Mouse (Mus musculus): ENCODE data around the gene Pdzd2. TPM values are rescaled to one million over a fixed set of nuclear protein-coding genes. Genes with fewer than 3 reads are reported as not detected.

The Pdzd2 gene
- polyA plus RNA-seq, 1 experiment = 1.1 TPM

DNA sequence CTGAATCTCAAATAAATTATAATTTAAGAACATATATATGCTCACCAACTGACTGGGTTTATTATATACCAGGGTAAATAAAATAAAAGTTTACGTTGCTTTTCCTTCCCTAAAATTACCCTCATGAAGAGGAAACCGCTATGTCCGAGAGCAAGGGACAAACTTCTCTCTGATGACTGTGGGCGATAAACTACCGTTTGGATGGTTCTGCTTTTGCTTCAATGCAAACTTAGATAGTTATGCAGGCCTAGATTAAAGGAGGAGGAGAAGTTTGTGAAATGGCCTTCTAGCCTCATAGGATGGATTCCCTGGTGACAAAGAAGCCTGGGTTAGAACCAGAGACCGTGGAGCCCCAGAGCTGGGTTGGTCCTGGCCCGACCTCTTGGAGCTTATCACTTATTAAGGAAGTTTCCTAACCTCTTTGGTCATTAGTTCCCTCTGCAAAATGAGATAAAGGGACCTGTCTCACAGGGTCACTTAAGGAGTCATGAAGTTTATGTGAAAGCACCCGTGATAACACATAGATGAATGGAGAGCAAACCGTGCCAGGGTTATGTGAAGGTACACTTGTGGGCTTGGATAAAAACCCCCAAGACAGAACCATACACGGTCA, 230.9 kb downstream of the Pdzd2 start:
- peaks cover 51% of the 10 kb centered on the region for H3K4me1 ChIP-seq
- H3K36me3 ChIP-seq (replicated peaks; ENCODE audit: low read length) = no peaks in the 10 kb centered on the region
- H3K9me3 ChIP-seq = no peaks in the 10 kb centered on the region
- H3K4me3 ChIP-seq (replicated peaks) = no peak overlapping the region
- TF ChIP-seq FLI1 (IDR thresholded peaks at IDR 0.05; ENCODE audit: low read length) = no peak
- TF ChIP-seq GATA1 (IDR thresholded peaks at IDR 0.05; ENCODE audit: borderline replicate concordance, low read length) = no peak
- H3K27me3 ChIP-seq (replicated peaks) = peaks cover 4% of the 10 kb centered on the region

DNA sequence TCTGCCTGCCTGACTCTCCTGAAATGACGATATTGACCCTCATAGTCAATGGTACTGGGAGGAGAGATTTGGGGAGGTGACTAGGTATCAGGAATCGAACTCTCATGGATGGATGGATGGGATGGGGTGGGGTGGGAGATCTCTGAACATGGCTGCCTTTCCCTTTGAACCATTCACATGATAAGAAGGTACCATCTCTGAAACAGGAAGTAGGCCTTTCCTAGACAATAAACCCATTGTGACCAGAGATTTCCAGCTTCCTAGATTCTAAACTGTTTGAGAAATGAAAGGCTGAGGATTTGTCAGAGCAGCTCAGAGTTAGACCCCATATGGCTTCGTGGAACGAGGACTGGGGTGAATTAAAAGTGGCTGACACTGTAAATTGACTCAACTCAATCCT, 232.2 kb downstream of the Pdzd2 start:
- TF ChIP-seq FLI1 (IDR thresholded peaks at IDR 0.05; ENCODE audit: low read length) = no peak
- no peak for TF ChIP-seq GATA1 (IDR thresholded peaks at IDR 0.05; ENCODE audit: borderline replicate concordance, low read length)
- H3K4me3 ChIP-seq (replicated peaks) = no peak overlapping the region
- H3K4me1 ChIP-seq = peaks cover 49% of the 10 kb centered on the region
- no peaks in the 10 kb centered on the region for H3K36me3 ChIP-seq (replicated peaks; ENCODE audit: low read length)
- peaks cover 7% of the 10 kb centered on the region for H3K27me3 ChIP-seq (replicated peaks)
- no peaks in the 10 kb centered on the region for H3K9me3 ChIP-seq

DNA sequence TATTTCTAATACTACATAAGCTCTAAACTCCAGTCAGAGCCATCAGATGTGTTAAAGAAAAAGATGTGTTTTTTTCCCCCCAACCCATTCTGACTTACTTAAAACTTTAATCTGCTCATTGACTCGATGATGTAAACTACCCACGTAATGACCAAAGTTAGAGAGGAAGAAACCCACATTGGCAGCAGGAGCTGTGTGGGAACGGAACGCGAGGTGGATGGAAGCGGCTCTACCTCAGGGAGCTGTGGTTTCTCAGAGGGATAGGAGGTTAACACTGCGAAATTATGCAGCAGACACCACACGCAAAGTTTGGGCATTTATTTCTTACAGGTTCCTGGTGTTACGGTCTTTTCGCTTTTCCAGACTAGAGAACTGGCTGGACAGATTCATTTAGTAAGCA, 233.2 kb downstream of the Pdzd2 start:
- Histone ChIP-seq H3K9me3 (no peaks in the 10 kb centered on the region), H3K4me3 (replicated peaks) (no peak overlapping the region), H3K4me1 (peaks cover 46% of the 10 kb centered on the region), H3K36me3 (replicated peaks; ENCODE audit: low read length) (no peaks in the 10 kb centered on the region), H3K27me3 (replicated peaks) (peaks cover 11% of the 10 kb centered on the region)
- TF ChIP-seq GATA1 (IDR thresholded peaks at IDR 0.05; ENCODE audit: borderline replicate concordance, low read length) (no peak), FLI1 (IDR thresholded peaks at IDR 0.05; ENCODE audit: low read length) (no peak)

DNA sequence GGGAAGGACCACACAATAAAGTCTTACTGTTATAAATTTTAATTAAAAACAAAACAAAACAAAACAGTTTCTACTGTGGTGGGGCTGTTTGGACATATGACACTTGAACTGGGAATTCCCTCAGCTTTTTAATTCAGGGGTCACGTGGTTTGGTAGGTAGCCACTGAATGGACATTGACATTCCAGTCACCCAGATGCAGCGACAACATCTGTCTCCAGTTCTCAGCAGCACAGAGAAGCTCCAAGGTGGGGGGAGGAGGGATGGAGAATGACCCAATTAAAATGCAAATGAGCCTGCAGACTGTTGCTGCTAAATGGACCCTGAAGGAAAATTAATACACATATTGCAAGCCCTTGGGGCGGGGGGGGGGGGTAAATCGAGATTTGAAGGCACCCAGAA, 233.6 kb downstream of the Pdzd2 start:
- Histone ChIP-seq H3K4me1 (peaks cover 50% of the 10 kb centered on the region), H3K9me3 (no peaks in the 10 kb centered on the region), H3K36me3 (replicated peaks; ENCODE audit: low read length) (no peaks in the 10 kb centered on the region), H3K27me3 (replicated peaks) (peaks cover 11% of the 10 kb centered on the region), H3K4me3 (replicated peaks) (no peak overlapping the region)
- no peak for TF ChIP-seq GATA1 (IDR thresholded peaks at IDR 0.05; ENCODE audit: borderline replicate concordance, low read length)
- no peak for TF ChIP-seq FLI1 (IDR thresholded peaks at IDR 0.05; ENCODE audit: low read length)

DNA sequence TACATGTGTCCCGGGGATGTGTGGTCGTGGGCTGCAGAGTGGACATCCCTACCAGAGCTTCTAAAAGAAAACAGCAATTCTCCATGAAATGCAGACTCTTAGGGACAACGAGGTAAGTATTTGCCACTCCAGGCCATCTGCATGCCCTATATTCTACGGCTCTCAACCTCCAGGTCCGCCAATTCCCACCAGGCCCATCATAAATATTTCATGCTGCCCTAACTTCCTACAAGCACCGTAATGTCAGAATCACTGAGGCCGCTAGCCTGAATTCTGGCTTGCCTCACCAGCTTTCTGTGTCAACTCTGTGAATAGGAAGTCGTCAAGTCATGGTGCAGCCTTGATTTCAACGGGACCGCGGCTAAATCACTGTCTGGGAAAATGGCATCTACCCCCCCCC, 234.2 kb downstream of the Pdzd2 start:
- no peak for TF ChIP-seq GATA1 (IDR thresholded peaks at IDR 0.05; ENCODE audit: borderline replicate concordance, low read length)
- TF ChIP-seq FLI1 (IDR thresholded peaks at IDR 0.05; ENCODE audit: low read length) = no peak
- no peak overlapping the region for H3K4me3 ChIP-seq (replicated peaks)
- peaks cover 11% of the 10 kb centered on the region for H3K27me3 ChIP-seq (replicated peaks)
- H3K4me1 ChIP-seq = peaks cover 53% of the 10 kb centered on the region
- no peaks in the 10 kb centered on the region for H3K36me3 ChIP-seq (replicated peaks; ENCODE audit: low read length)
- H3K9me3 ChIP-seq = no peaks in the 10 kb centered on the region

DNA sequence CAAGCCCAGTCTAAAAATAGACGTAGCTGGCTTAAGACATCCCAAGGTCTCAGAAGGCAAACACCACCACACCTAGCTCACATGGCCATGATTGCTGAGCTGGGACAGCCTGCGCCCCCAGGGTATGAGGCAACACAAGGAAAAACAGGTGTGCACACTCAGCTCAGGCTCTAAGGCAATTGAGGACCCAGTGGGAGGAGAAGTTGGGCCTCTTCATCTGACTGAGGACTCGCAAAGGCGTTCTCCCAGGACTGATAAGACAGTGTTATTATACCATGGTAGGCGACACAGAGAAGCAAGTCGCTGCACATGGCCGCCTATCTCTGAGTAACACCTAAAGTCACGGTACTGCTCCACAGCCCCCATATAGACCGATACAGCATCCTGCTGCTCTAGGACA, 235.8 kb downstream of the Pdzd2 start:
- no peak overlapping the region for H3K4me3 ChIP-seq (replicated peaks)
- TF ChIP-seq FLI1 (IDR thresholded peaks at IDR 0.05; ENCODE audit: low read length) (no peak), GATA1 (IDR thresholded peaks at IDR 0.05; ENCODE audit: borderline replicate concordance, low read length) (no peak)
- H3K36me3 ChIP-seq (replicated peaks; ENCODE audit: low read length) = no peaks in the 10 kb centered on the region
- no peaks in the 10 kb centered on the region for H3K9me3 ChIP-seq
- H3K4me1 ChIP-seq = peaks cover 44% of the 10 kb centered on the region
- peaks cover 11% of the 10 kb centered on the region for H3K27me3 ChIP-seq (replicated peaks)

DNA sequence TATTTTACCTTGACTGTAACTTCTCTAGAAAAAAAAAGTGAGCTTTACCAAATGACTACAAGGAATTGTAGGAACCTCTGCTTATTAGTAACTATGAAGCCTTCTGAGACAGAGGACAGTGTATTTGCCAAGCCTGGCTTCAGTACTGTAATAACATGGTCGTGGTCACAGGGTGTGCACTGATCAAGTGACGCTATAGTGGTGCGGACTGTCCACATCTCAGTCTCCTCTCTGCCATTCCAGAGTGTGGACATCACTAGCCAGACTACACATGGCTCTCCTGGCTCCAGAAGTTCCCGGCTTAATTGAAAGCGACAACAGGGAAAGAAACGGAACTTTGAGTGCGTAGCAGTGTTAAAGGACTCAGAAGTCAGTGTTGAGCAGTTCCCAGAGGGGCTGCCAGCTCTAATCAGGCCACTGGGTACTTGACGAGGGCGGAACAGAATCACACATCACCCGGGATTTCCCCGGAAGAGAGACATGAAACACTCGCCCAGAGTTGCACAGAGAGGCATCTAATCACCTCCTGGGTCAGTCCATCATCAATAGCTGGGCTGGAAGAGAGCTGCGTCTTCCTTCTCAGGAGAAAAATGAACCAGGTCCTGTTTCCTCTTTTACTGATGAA, 237.7 kb downstream of the Pdzd2 start:
- Histone ChIP-seq H3K27me3 (replicated peaks) (peaks cover 12% of the 10 kb centered on the region), H3K9me3 (no peaks in the 10 kb centered on the region), H3K36me3 (replicated peaks; ENCODE audit: low read length) (no peaks in the 10 kb centered on the region), H3K4me1 (peaks cover 29% of the 10 kb centered on the region), H3K4me3 (replicated peaks) (no peak overlapping the region)
- TF ChIP-seq FLI1 (IDR thresholded peaks at IDR 0.05; ENCODE audit: low read length) (no peak), GATA1 (IDR thresholded peaks at IDR 0.05; ENCODE audit: borderline replicate concordance, low read length) (no peak)

DNA sequence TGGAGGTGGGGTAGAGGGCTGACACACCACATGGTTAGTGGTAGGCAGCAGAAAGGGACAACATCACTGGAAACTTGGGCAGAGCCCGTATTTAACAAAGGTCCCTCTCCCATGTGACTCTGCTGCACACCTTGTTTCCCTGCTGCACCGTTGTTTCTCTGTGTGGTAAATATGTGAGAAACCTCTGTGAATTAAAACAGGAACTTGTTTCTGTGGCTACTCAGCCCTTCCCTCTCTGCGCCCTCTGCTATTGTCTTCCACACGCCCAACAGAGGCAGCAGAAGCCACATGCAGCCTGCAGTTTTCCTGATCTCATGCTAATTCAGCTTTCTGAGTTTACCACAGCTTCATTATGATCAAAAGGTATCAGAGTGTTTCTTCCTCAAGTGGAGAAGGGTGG, 239.1 kb downstream of the Pdzd2 start:
- H3K36me3 ChIP-seq (replicated peaks; ENCODE audit: low read length) = no peaks in the 10 kb centered on the region
- no peaks in the 10 kb centered on the region for H3K9me3 ChIP-seq
- H3K4me3 ChIP-seq (replicated peaks) = no peak overlapping the region
- peaks cover 29% of the 10 kb centered on the region for H3K4me1 ChIP-seq
- TF ChIP-seq FLI1 (IDR thresholded peaks at IDR 0.05; ENCODE audit: low read length) = no peak
- no peak for TF ChIP-seq GATA1 (IDR thresholded peaks at IDR 0.05; ENCODE audit: borderline replicate concordance, low read length)
- H3K27me3 ChIP-seq (replicated peaks) = peaks cover 12% of the 10 kb centered on the region

DNA sequence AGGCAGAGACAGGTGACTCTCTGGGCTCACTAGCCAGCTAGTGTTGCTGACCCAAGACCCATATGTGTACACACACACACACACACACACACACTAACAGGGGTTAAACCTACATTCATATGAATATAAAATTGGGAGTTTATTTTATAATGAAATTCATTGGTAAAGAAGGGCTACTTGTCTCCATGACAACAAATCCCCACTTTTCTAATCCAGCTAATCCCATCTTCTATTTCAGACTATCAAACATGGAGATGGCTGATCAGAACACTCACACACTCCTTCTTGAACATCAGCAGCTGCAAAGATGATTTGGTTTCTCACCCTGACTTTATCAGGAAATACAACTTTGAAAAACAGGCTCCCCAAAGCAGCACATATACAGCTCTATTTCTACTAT, 245.6 kb downstream of the Pdzd2 start:
- no peak for TF ChIP-seq FLI1 (IDR thresholded peaks at IDR 0.05; ENCODE audit: low read length)
- TF ChIP-seq GATA1 (IDR thresholded peaks at IDR 0.05; ENCODE audit: borderline replicate concordance, low read length) = no peak
- Histone ChIP-seq H3K4me3 (replicated peaks) (no peak overlapping the region), H3K4me1 (no peaks in the 10 kb centered on the region), H3K27me3 (replicated peaks) (peaks cover 12% of the 10 kb centered on the region), H3K9me3 (no peaks in the 10 kb centered on the region), H3K36me3 (replicated peaks; ENCODE audit: low read length) (no peaks in the 10 kb centered on the region)

DNA sequence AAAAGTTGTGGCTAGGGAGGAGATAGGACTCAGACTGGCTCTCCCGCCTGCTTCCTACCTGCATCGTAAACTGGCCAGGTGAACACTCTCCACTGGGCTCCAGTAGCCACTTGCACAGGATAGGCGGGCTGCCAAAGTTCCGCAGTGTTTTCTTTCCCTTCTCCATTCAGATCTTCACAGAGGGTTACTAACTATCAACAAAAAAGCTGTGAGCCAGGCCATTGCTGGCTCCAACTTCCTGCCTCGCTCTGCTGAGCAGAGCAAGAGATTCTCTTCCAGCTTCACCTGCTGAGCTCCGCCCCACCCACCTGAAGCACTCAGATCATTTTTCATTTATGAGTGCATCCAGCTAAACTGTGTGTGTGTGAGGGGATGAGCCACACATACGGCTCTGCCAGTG, 246.5 kb downstream of the Pdzd2 start:
- H3K27me3 ChIP-seq (replicated peaks) = peaks cover 13% of the 10 kb centered on the region
- no peak overlapping the region for H3K4me3 ChIP-seq (replicated peaks)
- no peaks in the 10 kb centered on the region for H3K36me3 ChIP-seq (replicated peaks; ENCODE audit: low read length)
- no peaks in the 10 kb centered on the region for H3K4me1 ChIP-seq
- no peaks in the 10 kb centered on the region for H3K9me3 ChIP-seq
- TF ChIP-seq GATA1 (IDR thresholded peaks at IDR 0.05; ENCODE audit: borderline replicate concordance, low read length) (no peak), FLI1 (IDR thresholded peaks at IDR 0.05; ENCODE audit: low read length) (no peak)

All from megakaryocyte, embryonic 14.5 days (primary cell).